Mouse (Mus musculus): Measurements from ENCODE around the gene Abca4. TPM values are rescaled to one million over a fixed set of nuclear protein-coding genes. Genes with fewer than 3 reads are reported as not detected.

Gene Abca4
- polyA plus RNA-seq, 1 experiment from 2014 or later, result 0.20 TPM

- no peak overlapping the region for H3K4me3 ChIP-seq (ENCODE audit: low read depth, low read length)
- H3K9me3 ChIP-seq (replicated peaks; ENCODE audit: control insufficient read depth, low read length), result no peaks in the 10 kb centered on the region
- peaks cover 4% of the 10 kb centered on the region for H3K4me1 ChIP-seq (ENCODE audit: control insufficient read depth, low read depth, low read length)
- H3K36me3 ChIP-seq (ENCODE audit: control insufficient read depth, insufficient read depth), result no peaks in the 10 kb centered on the region
- peak overlapping the region; percentile 61 for H3K27ac ChIP-seq (ENCODE audit: low read length)
- no peaks in the 10 kb centered on the region for H3K27me3 ChIP-seq (ENCODE audit: control insufficient read depth, insufficient read depth, low read depth, low read length)
- H3K4me2 ChIP-seq (ENCODE audit: low read depth, low read length), result no peak overlapping the region
- ATAC-seq (ENCODE audit: low read depth), result peak; percentile 85
- 50% methylated on average over 8 of the region's 8 CpGs for WGBS (ENCODE audit: insufficient replicate concordance)
- no peak overlapping the region for H3K9ac ChIP-seq (ENCODE audit: low read depth, low read length)
These were observed 162.2 kb downstream of the Abca4 start for GRCm38 (mm10) chr3:122206279-122207070.

GRCm38 (mm10) chr3:122207766-122208165, 163.5 kb downstream of the Abca4 start:
- Histone ChIP-seq H3K27me3 (ENCODE audit: control insufficient read depth, insufficient read depth, low read depth, low read length) (no peaks in the 10 kb centered on the region), H3K4me2 (ENCODE audit: low read depth, low read length) (no peak overlapping the region), H3K9ac (ENCODE audit: low read depth, low read length) (no peak overlapping the region), H3K4me3 (ENCODE audit: low read depth, low read length) (no peak overlapping the region), H3K36me3 (ENCODE audit: control insufficient read depth, insufficient read depth) (no peaks in the 10 kb centered on the region), H3K27ac (ENCODE audit: low read length) (peak overlapping the region; percentile 17; the same call in 1 of the 2 replicates), H3K9me3 (replicated peaks; ENCODE audit: control insufficient read depth, low read length) (no peaks in the 10 kb centered on the region), H3K4me1 (ENCODE audit: control insufficient read depth, low read depth, low read length) (no peaks in the 10 kb centered on the region; the same call in none of the 2 replicates)
- no peak for ATAC-seq (ENCODE audit: low read depth)
- WGBS (ENCODE audit: insufficient replicate concordance), result 72% methylated on average over 6 of the region's 6 CpGs

GRCm38 (mm10) chr3:122208296-122209225, 164.3 kb downstream of the Abca4 start:
- no peak for ATAC-seq (ENCODE audit: low read depth)
- Histone ChIP-seq H3K4me3 (ENCODE audit: low read depth, low read length) (no peak overlapping the region), H3K4me1 (ENCODE audit: control insufficient read depth, low read depth, low read length) (no peaks in the 10 kb centered on the region; the same call in none of the 2 replicates), H3K9ac (ENCODE audit: low read depth, low read length) (no peak overlapping the region), H3K27ac (ENCODE audit: low read length) (peak overlapping the region; percentile 49), H3K27me3 (ENCODE audit: control insufficient read depth, insufficient read depth, low read depth, low read length) (no peaks in the 10 kb centered on the region), H3K4me2 (ENCODE audit: low read depth, low read length) (peak overlapping the region; percentile 1; the same call in 1 of the 2 replicates), H3K9me3 (replicated peaks; ENCODE audit: control insufficient read depth, low read length) (no peaks in the 10 kb centered on the region), H3K36me3 (ENCODE audit: control insufficient read depth, insufficient read depth) (no peaks in the 10 kb centered on the region)
- WGBS (ENCODE audit: insufficient replicate concordance), result 52% methylated on average over 15 of the region's 15 CpGs

- H3K9ac ChIP-seq (ENCODE audit: low read depth, low read length), result no peak overlapping the region
- H3K27ac ChIP-seq (ENCODE audit: low read length), result peak overlapping the region; percentile 7; the same call in 1 of the 2 replicates
- H3K27me3 ChIP-seq (ENCODE audit: control insufficient read depth, insufficient read depth, low read depth, low read length), result no peaks in the 10 kb centered on the region
- no peaks in the 10 kb centered on the region for H3K9me3 ChIP-seq (replicated peaks; ENCODE audit: control insufficient read depth, low read length)
- no peaks in the 10 kb centered on the region for H3K36me3 ChIP-seq (ENCODE audit: control insufficient read depth, insufficient read depth)
- ATAC-seq (ENCODE audit: low read depth), result no peak; the same call in 1 of the 2 replicates
- no peak overlapping the region for H3K4me2 ChIP-seq (ENCODE audit: low read depth, low read length)
- 55% methylated on average over 11 of the region's 11 CpGs for WGBS (ENCODE audit: insufficient replicate concordance)
- no peak overlapping the region for H3K4me3 ChIP-seq (ENCODE audit: low read depth, low read length)
- H3K4me1 ChIP-seq (ENCODE audit: control insufficient read depth, low read depth, low read length), result no peaks in the 10 kb centered on the region; the same call in none of the 2 replicates
These were observed 165.3 kb downstream of the Abca4 start for GRCm38 (mm10) chr3:122209511-122209910.

- WGBS (ENCODE audit: insufficient replicate concordance), result 56% methylated on average over 5 of the region's 5 CpGs
These were observed 166.2 kb downstream of the Abca4 start for GRCm38 (mm10) chr3:122210434-122210833.

GRCm38 (mm10) chr3:122210846-122211245, 166.6 kb downstream of the Abca4 start:
- Histone ChIP-seq H3K4me2 (ENCODE audit: low read depth, low read length) (no peak overlapping the region), H3K36me3 (ENCODE audit: control insufficient read depth, insufficient read depth) (no peaks in the 10 kb centered on the region), H3K4me3 (ENCODE audit: low read depth, low read length) (no peak overlapping the region), H3K4me1 (ENCODE audit: control insufficient read depth, low read depth, low read length) (no peaks in the 10 kb centered on the region; the same call in none of the 2 replicates), H3K9me3 (replicated peaks; ENCODE audit: control insufficient read depth, low read length) (no peaks in the 10 kb centered on the region), H3K27ac (ENCODE audit: low read length) (no peak overlapping the region), H3K27me3 (ENCODE audit: control insufficient read depth, insufficient read depth, low read depth, low read length) (no peaks in the 10 kb centered on the region), H3K9ac (ENCODE audit: low read depth, low read length) (no peak overlapping the region)
- ATAC-seq (ENCODE audit: low read depth), result no peak
- 74% methylated on average over 7 of the region's 7 CpGs for WGBS (ENCODE audit: insufficient replicate concordance)

More at GRCm38 (mm10) chr3:122210434-122210833, 166.2 kb downstream of the Abca4 start:
- no peak for ATAC-seq (ENCODE audit: low read depth)
- no peak overlapping the region for H3K27ac ChIP-seq (ENCODE audit: low read length)
- no peak overlapping the region for H3K4me2 ChIP-seq (ENCODE audit: low read depth, low read length)
- no peaks in the 10 kb centered on the region; the same call in none of the 2 replicates for H3K4me1 ChIP-seq (ENCODE audit: control insufficient read depth, low read depth, low read length)
- H3K4me3 ChIP-seq (ENCODE audit: low read depth, low read length), result no peak overlapping the region
- H3K9me3 ChIP-seq (replicated peaks; ENCODE audit: control insufficient read depth, low read length), result no peaks in the 10 kb centered on the region
- no peaks in the 10 kb centered on the region for H3K36me3 ChIP-seq (ENCODE audit: control insufficient read depth, insufficient read depth)
- H3K9ac ChIP-seq (ENCODE audit: low read depth, low read length), result no peak overlapping the region
- H3K27me3 ChIP-seq (ENCODE audit: control insufficient read depth, insufficient read depth, low read depth, low read length), result no peaks in the 10 kb centered on the region

GRCm38 (mm10) chr3:122211446-122212125, 167.3 kb downstream of the Abca4 start:
- no peaks in the 10 kb centered on the region for H3K9me3 ChIP-seq (replicated peaks; ENCODE audit: control insufficient read depth, low read length)
- H3K36me3 ChIP-seq (ENCODE audit: control insufficient read depth, insufficient read depth), result no peaks in the 10 kb centered on the region
- no peak for ATAC-seq (ENCODE audit: low read depth)
- no peak overlapping the region for H3K27ac ChIP-seq (ENCODE audit: low read length)
- no peak overlapping the region for H3K9ac ChIP-seq (ENCODE audit: low read depth, low read length)
- H3K4me2 ChIP-seq (ENCODE audit: low read depth, low read length), result no peak overlapping the region
- H3K4me1 ChIP-seq (ENCODE audit: control insufficient read depth, low read depth, low read length), result no peaks in the 10 kb centered on the region; the same call in none of the 2 replicates
- H3K27me3 ChIP-seq (ENCODE audit: control insufficient read depth, insufficient read depth, low read depth, low read length), result no peaks in the 10 kb centered on the region
- no peak overlapping the region for H3K4me3 ChIP-seq (ENCODE audit: low read depth, low read length)
- WGBS (ENCODE audit: insufficient replicate concordance), result 63% methylated on average over 13 of the region's 13 CpGs

- Histone ChIP-seq H3K9ac (ENCODE audit: low read depth, low read length) (no peak overlapping the region), H3K4me1 (ENCODE audit: control insufficient read depth, low read depth, low read length) (no peaks in the 10 kb centered on the region), H3K27ac (ENCODE audit: low read length) (no peak overlapping the region), H3K4me2 (ENCODE audit: low read depth, low read length) (no peak overlapping the region), H3K9me3 (replicated peaks; ENCODE audit: control insufficient read depth, low read length) (no peaks in the 10 kb centered on the region), H3K36me3 (ENCODE audit: control insufficient read depth, insufficient read depth) (no peaks in the 10 kb centered on the region), H3K27me3 (ENCODE audit: control insufficient read depth, insufficient read depth, low read depth, low read length) (no peaks in the 10 kb centered on the region), H3K4me3 (ENCODE audit: low read depth, low read length) (no peak overlapping the region)
- no peak for ATAC-seq (ENCODE audit: low read depth)
- WGBS (ENCODE audit: insufficient replicate concordance), result 63% methylated on average over 3 of the region's 3 CpGs
These were observed 177.2 kb downstream of the Abca4 start for GRCm38 (mm10) chr3:122221240-122222036.

Measured in liver, embryonic 16.5 days (tissue).